Mouse (Mus musculus): ENCODE measurements at regions not wholly inside any gene's neighbourhood (a gene's known extent, or its start where the extent isn't known, plus 50 kb on each side); places are given as distances from the start of the nearest gene placed in this dataset.
"Not testable (repeated sequence)": the region's sequence is repeated elsewhere in the genome, so short reads cannot be mapped to it uniquely, and the experiment has no call there.

DNA sequence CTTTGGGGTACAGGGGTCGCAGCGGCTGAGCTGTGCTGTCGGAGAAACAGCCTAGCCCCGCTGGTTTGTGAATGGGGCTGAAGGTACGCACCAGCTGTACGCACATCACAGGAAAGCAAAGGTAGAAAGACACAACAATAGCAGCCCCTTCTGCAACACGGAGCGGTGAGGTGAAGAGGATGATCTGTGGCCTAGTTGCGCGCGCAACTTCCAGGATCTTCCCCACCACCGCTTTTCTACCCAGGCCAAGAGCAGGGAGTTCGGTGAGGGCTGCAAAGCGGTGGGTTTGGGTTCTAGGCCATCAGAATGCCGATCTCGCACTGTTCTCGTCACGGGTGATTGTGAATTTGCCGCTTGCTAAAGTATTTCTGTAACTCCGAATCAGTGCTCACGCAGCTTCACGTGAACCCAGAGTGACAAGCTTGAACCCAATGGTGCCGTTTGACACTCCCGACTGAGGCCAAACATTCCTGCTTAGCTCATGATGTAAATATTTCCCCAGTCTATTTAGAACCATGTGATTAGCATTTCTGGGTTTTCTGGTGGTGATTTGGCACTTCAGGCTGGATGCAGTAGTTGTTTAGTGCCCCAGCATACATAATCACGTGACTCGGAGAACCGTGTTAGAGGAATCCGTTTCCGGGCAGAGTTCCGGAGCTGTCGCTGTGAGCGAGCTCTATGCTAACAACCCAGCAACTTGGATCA lies 54.7 kb downstream of the Cryaa start:
- DNase-seq (ENCODE audit: low spot score in 2 of 2) = no peak

GRCm38 (mm10) chr17:31734521-31734920 lies 56.9 kb downstream of the Cryaa start:
- DNase-seq (ENCODE audit: low spot score in 2 of 2) = no peak

- DNase-seq (ENCODE audit: low spot score in 2 of 2) = no peak
These were observed 59.1 kb downstream of the Cryaa start for GRCm38 (mm10) chr17:31736716-31737115.

DNA sequence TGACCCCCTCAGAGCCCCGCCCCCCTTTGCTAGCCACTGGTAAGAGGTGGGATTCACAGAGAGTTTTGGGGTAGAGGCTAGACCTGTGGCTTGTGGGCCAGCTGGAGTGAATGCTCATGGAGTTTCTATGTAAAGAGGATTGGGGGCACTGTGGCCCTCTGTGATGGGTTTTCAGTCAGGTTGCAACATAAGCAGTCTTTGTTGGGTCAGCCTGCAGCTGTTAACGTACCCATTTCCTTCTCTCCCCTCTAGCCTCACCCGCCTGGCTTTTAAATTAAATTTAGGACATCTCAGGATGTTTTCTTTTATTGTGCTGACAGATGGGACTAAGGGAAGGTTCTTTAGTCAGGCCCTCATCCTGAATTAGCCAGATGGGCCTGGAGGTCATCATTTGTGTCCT lies 60.6 kb downstream of the Cryaa start:
- no peak for DNase-seq (ENCODE audit: low spot score in 2 of 2)

DNA sequence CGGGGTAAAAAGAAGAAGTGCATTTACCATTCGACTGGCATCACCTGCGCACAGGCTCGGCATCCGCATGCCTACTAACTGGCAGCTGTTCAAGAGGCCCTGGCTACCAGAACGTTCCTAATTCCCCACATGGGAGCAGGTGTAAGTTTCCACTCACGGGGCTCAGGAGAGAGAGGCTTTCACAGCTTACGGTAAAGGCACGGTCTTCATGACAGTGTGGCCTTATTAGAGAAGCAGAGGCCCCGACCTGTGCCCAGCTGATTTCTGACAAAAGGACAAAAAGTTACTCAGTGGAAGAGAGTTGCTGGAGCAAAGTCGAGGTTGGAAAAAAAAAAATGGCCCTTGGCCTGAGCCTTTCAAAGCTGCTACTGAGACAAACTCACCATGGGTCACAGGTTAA lies 62.0 kb downstream of the Cryaa start:
- no peak for DNase-seq (ENCODE audit: low spot score in 2 of 2)

- no peak for DNase-seq (ENCODE audit: low spot score in 2 of 2)
These were observed 62.5 kb downstream of the Cryaa start for GRCm38 (mm10) chr17:31740059-31740458.

- DNase-seq (ENCODE audit: low spot score in 2 of 2) = no peak
These were observed 66.0 kb downstream of the Cryaa start for GRCm38 (mm10) chr17:31743656-31744055.

GRCm38 (mm10) chr17:31746198-31747111 lies 68.8 kb downstream of the Cryaa start:
- DNase-seq (ENCODE audit: low spot score in 2 of 2) = peak; percentile 67 to 74

DNA sequence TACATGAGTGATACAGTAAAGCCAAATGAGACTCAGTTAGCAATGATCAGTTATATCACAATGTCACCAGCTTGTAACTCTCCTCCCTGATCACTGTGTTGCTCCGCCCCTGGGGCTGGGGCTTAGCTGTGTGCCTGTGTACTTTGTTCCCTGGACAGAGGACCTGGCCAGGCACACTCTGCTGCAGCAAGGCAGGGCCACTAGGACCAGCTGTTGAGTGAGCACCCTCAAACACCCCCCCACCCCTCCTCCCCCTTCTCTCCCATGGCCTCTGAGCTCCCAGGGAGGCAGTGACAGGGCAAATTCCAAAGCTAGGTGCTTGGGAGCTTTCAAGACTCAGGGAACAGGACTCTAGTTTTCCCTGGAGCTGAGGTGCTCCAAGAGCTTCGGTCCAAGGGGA lies 70.0 kb downstream of the Cryaa start:
- no peak for DNase-seq (ENCODE audit: low spot score in 2 of 2)

GRCm38 (mm10) chr17:31748158-31748557 lies 70.6 kb downstream of the Cryaa start:
- no peak for DNase-seq (ENCODE audit: low spot score in 2 of 2)

DNA sequence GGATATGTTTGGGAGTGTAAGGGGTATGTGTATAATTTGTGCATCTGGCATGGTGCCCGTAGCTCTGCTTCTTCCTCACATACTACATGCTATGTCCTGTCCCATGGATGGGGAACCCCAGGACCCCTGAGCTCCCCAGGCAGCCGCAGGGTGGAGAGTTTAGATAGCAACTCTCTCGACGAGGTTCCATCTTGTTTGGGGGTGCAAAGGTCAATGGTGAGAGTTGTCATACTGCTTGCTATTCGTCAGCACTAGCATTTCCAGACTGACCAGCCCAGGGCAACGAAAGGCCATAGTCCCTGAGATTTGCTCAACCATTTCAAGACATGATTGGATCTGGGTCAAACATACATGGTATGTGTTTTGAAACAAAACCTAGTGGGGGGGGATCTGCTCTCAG lies 71.4 kb downstream of the Cryaa start:
- no peak for DNase-seq (ENCODE audit: low spot score in 2 of 2)

GRCm38 (mm10) chr17:31751262-31751661 lies 73.7 kb downstream of the Cryaa start:
- DNase-seq (ENCODE audit: low spot score in 2 of 2) = no peak

DNA sequence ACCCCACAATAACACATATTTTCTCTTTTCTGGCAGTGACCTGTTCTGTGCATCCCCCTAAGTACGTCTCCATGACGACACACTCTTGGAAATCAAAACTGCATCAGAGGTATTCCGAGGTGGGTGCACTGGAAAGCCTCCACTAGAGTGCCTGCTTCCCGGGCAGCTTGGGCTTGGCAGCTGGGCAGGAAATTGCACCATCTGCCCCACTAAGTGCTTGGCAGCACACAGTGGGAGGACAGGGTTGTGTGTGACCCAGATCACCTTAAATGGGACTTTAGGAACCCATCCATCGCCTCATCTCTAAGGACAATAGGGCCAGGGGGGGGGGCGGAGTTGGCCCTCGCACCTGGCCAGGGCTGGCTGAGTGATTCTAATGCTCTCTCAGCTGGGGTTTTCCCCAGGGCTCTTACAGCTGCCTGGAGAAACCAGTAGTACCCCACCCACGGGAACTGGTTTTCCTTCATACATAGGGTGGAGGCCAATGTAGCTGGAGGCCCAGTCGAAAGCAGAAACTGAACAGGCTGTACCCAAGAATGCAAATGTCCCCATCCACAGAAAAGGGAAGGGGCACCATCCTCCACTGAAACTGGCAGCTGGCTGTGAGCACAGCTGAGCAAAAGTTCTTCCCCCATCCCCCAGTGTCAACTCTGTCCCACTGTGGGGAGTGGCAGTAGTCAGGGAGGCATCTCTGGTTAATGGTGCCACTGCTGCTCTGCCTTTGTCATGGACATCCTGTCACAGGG lies 75.7 kb downstream of the Cryaa start:
- DNase-seq (ENCODE audit: low spot score in 2 of 2) = peak; percentile 35 to 50

- no peak for DNase-seq (ENCODE audit: low spot score in 2 of 2)
These were observed 76.2 kb downstream of the Cryaa start for GRCm38 (mm10) chr17:31753859-31754229.

DNA sequence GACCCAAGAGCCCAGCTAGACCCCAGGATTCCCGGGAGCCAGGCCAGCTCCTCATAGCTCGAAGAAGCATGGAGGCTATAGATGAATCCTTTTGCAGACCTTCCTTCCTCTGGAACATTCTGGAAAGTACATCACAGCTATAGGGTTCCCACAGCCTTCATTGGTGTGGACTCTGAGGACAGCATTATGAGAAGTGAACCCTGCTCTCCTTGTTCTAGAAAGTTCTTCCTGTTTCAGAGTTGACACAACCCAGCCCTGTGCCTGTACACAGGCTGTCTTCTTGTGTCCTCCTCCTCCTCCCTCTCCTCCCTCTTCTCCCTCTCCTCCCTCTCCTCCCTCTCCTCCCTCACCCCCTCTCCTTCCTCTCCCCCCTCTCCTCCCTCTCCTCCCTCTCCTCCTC lies 82.9 kb downstream of the Cryaa start:
- no peak for DNase-seq (ENCODE audit: low spot score in 2 of 2)

- DNase-seq (ENCODE audit: low spot score in 2 of 2) = no peak
These were observed 85.5 kb downstream of the Cryaa start for GRCm38 (mm10) chr17:31763078-31763477.

- peak; percentile 50 to 68 for DNase-seq (ENCODE audit: low spot score in 2 of 2)
These were observed 88.6 kb downstream of the Sik1 start for GRCm38 (mm10) chr17:31766779-31767697.

- DNase-seq (ENCODE audit: low spot score in 2 of 2) = no peak
These were observed 83.3 kb downstream of the Sik1 start for GRCm38 (mm10) chr17:31772201-31772820.

DNA sequence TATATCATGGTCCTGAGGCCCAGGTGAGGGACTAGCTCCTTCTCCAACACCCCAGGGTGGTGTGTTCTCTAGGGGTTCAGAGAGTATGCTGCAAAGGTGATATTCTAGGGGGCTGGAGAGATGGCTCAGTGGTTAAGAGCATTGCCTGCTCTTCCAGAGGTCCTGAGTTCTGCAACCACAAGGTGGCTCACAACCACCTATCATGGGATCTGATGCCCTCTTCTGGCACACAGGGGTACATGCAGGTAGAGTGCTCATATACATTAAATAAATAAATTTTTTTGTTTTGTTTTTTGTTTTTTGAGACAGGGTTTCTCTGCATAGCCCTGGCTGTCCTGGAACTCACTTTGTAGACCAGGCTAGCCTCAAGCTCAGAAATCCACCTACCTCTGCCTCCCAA lies 81.7 kb downstream of the Sik1 start:
- not testable (repeated sequence) for DNase-seq (ENCODE audit: low spot score in 2 of 2)

DNA sequence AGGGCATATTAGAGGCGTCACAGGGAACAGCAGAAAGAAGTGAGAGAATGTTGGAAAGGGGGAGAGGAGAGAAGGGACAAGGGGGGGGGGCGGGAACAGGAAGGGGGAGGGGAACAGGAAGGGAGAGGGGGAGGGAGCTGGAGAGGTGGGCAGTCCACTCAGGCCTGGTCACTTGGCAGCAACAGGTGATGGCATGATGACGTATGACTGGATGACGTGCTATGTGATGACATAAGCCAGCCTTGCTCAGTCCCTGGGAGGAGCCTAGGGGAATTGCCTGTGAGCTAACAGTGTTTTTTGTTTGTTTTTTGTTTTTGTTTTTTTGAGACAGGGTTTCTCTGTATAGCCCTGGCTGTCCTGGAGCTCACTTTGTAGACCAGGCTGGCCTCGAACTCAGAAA lies 80.6 kb downstream of the Sik1 start:
- DNase-seq (ENCODE audit: low spot score in 2 of 2) = no peak

DNA sequence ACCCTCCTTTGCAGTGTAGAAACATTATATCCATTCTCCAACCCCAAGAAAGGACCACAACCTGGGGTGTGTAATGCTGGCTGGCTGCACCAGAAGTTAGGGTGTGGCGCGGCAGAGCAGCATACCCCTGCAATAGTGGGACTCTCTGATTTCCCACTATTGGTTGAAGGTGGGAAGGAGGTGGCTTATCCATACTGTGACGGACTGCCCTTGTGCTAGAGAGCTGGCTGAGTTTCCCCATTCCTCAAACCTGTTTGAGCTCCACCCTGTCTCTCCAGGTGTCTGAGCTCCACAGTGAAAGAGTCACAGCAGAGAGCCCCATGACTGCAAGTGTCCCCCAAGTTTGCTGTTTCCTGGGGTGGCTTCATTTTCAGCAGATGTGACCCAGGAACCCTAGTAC lies 79.6 kb downstream of the Sik1 start:
- no peak for DNase-seq (ENCODE audit: low spot score in 2 of 2)

All from heart, adult 9 months (tissue).